Mouse (Mus musculus): Measurements from ENCODE around the gene Trp53. TPM values are rescaled to one million over a fixed set of nuclear protein-coding genes. Genes with fewer than 3 reads are reported as not detected.

The Trp53 gene
- polyA plus RNA-seq, 1 experiment from 2014 or later = 219 TPM

DNA sequence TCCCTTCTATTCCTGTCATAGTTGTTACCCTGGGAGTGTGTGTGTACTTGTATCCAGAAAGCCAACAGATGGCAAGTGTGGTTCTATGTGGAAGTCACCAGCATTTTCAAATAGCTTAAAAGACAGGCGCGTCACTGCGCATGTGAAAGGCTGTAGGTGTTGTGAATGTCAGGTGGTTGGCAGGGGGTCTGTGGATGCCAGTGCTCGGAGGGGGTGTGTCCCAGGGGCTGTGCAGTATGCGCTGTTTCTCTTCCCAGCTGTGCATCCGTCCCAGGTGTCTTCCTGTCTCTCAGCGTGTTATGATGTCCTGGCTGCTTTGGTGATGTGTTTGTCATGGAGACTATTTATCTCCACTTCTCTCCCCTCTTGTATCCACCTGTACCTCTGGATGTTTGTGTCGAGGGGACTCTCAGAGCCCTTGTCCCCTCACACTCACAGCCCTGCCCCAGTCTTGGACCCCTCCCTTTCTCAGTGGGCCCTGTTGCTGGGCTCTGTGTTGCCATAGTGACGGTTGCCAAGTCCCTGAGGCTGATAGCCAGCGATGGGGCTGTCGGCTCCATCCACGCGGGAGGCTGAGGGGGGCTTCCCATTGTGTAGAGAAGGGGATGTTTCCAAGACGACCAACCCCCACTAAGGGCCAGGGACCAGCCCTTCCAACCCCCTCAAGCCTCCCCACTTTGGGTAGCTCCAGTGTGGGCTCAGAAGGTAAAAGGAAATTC lies 27.4 kb upstream of the Trp53 start:
- Histone ChIP-seq H3K4me3 (peak overlapping the region; percentile 39), H3K27me3 (replicated peaks; ENCODE audit: low read depth, poor library complexity, severe bottlenecking) (peaks cover 44% of the 10 kb centered on the region), H3K36me3 (replicated peaks) (peaks cover 33% of the 10 kb centered on the region), H3K9me3 (no peaks in the 10 kb centered on the region), H3K27ac (replicated peaks) (peak overlapping the region; percentile 80), H3K4me1 (peaks cover 75% of the 10 kb centered on the region)
- peak; percentile 81 for DNase-seq (ENCODE audit: low spot score)
- WGBS = 20% methylated on average over 14 of the region's 14 CpGs

DNA sequence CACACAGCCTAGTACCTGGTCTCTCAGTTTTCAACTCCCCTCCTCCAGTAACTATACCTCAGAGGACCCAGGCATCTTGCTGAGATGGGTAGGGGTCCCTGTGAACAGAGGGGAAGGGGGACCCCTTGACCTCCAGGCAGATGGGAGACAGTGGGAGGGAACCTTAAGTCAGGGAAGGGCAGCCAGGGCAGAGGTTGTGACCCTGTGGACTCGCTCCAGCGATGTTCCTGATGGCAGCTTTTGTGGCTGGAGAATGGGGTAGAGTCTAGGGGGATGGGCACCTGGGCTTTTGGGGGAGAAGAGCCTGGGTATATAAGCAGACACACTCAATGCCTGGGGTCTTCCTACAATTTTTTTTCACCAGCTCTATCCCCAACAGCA lies 26.8 kb upstream of the Trp53 start:
- H3K27me3 ChIP-seq (replicated peaks; ENCODE audit: low read depth, poor library complexity, severe bottlenecking) = peaks cover 39% of the 10 kb centered on the region
- no peaks in the 10 kb centered on the region for H3K9me3 ChIP-seq
- H3K36me3 ChIP-seq (replicated peaks) = peaks cover 33% of the 10 kb centered on the region
- DNase-seq (ENCODE audit: low spot score) = no peak
- H3K27ac ChIP-seq (replicated peaks) = peak overlapping the region; percentile 80
- peaks cover 75% of the 10 kb centered on the region for H3K4me1 ChIP-seq
- 5% methylated on average over 2 of the region's 2 CpGs for WGBS
- peak overlapping the region; percentile 39 for H3K4me3 ChIP-seq

DNA sequence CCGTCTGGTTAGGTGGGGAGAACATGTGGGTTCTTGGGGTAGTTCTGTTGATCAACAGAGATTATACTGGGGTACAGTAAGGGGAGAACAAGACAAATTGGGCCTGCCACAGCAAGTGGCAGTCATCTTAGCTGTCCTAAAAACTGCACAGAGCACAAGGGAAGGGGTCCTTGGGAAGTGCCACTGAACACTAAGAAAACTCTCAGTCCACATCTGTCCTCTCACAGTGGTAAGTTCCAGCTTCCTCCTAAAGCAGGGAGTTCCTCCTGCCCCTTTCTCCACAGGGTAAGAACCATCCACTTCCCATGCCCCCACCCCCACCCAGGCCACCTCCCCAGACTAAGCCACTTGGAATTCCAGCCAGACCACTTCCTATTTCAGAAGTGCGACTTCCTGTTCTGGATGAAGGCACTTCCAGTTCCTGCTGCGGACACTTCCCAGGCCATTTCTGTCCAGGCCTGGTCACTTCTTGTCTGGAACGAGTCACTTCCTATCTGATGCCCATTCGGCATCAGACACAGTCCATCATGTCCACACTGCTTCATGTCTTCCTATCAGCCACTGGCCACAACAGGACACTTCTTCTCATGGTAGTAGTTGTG lies 25.5 kb upstream of the Trp53 start:
- Histone ChIP-seq H3K27me3 (replicated peaks; ENCODE audit: low read depth, poor library complexity, severe bottlenecking) (peaks cover 26% of the 10 kb centered on the region), H3K27ac (replicated peaks) (0 out of 2 replicates have a peak overlapping the region, but pooled peaks have one; percentile 35), H3K4me1 (peaks cover 75% of the 10 kb centered on the region), H3K4me3 (no peak overlapping the region), H3K9me3 (no peaks in the 10 kb centered on the region), H3K36me3 (replicated peaks) (peaks cover 33% of the 10 kb centered on the region)
- DNase-seq (ENCODE audit: low spot score) = no peak
- WGBS = 81% methylated on average over 5 of the region's 5 CpGs

DNA sequence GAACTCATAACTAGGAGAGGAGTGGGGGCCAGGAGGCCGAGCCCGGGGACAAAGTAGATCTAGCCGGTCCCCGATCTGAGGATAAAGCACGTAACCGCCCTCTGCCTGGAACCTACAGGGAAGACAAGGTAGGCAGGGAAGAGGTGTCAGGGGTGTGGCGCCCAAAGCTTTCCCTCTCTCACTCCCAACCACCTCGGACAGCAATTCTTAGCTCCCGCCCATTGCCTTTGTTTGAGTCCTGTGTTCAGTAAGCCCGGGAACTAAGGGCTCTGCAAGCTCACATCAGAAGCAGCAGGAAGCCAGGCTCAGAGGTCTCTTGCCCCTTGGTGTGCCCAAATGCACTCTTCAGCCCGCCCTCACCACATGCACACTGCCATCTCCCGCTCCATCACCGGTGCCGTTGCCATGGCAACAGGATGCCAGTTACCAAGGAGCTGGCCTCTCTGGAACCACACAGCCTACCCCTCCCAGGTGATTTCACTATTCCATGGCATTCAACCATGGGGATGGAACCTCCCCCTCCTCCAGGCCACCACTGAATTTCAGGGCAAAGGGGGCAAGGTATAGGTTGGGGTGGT lies 22.7 kb upstream of the Trp53 start:
- WGBS = 24% methylated on average over 14 of the region's 14 CpGs
- Histone ChIP-seq H3K27me3 (replicated peaks; ENCODE audit: low read depth, poor library complexity, severe bottlenecking) (peaks cover 22% of the 10 kb centered on the region), H3K27ac (replicated peaks) (peak overlapping the region; percentile 49), H3K4me1 (peaks cover 95% of the 10 kb centered on the region), H3K4me3 (peak overlapping the region; percentile 89), H3K9me3 (no peaks in the 10 kb centered on the region), H3K36me3 (replicated peaks) (peaks cover 50% of the 10 kb centered on the region)
- peak; percentile 63 for DNase-seq (ENCODE audit: low spot score)

DNA sequence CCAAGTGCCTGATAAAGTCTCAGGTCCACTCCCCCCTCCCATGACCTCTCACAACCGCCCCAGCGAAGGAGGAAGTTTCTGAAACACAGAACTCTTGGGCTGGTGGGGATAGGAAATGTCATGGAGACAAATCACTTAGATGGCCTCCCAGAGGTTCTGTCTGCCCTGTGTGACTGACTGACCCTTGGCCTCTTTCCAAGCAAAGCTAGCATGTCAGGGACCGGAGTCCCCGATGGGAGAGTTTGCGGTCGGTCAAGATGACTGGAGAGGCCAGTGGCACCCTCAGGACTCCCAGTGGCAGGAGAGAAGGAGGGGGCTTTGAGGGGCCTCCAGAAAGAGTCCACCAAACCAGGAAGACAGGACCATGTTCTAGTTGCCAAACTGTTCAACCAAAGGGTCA lies 21.4 kb upstream of the Trp53 start:
- H3K27ac ChIP-seq (replicated peaks) = peak overlapping the region; percentile 97
- WGBS = 38% methylated on average over 6 of the region's 6 CpGs

DNA sequence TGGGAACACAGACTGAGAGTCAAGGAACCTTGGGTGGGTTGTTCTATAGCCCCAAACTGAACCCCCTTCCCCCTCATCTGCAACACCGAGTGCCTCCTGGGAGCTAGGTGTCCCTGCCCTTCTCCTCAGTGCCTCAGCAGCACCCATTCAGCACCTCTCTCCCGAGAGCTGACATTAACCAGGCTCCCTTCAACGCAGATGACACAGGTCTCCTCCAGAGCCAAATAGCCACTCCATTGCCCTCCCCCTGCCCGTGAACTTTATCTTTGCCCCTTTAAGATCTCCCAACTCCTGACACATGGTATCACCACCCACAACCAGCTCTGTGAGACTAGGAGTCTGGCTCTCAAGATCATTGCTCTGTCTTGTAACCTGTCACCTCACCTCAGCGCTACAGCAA lies 21.0 kb upstream of the Trp53 start:
- peaks cover 65% of the 10 kb centered on the region for H3K36me3 ChIP-seq (replicated peaks)
- peaks cover 95% of the 10 kb centered on the region for H3K4me1 ChIP-seq
- no peaks in the 10 kb centered on the region for H3K9me3 ChIP-seq
- 8% methylated on average over 5 of the region's 5 CpGs for WGBS
- peak overlapping the region; percentile 89 for H3K4me3 ChIP-seq
- H3K27ac ChIP-seq (replicated peaks) = peak overlapping the region; percentile 97
- peaks cover 25% of the 10 kb centered on the region for H3K27me3 ChIP-seq (replicated peaks; ENCODE audit: low read depth, poor library complexity, severe bottlenecking)
- no peak for DNase-seq (ENCODE audit: low spot score)

More for the DNA sequence above, 21.4 kb upstream of the Trp53 start:
- DNase-seq (ENCODE audit: low spot score) = no peak
- Histone ChIP-seq H3K4me3 (peak overlapping the region; percentile 89), H3K4me1 (peaks cover 95% of the 10 kb centered on the region), H3K27me3 (replicated peaks; ENCODE audit: low read depth, poor library complexity, severe bottlenecking) (peaks cover 25% of the 10 kb centered on the region), H3K9me3 (no peaks in the 10 kb centered on the region), H3K36me3 (replicated peaks) (peaks cover 63% of the 10 kb centered on the region)

DNA sequence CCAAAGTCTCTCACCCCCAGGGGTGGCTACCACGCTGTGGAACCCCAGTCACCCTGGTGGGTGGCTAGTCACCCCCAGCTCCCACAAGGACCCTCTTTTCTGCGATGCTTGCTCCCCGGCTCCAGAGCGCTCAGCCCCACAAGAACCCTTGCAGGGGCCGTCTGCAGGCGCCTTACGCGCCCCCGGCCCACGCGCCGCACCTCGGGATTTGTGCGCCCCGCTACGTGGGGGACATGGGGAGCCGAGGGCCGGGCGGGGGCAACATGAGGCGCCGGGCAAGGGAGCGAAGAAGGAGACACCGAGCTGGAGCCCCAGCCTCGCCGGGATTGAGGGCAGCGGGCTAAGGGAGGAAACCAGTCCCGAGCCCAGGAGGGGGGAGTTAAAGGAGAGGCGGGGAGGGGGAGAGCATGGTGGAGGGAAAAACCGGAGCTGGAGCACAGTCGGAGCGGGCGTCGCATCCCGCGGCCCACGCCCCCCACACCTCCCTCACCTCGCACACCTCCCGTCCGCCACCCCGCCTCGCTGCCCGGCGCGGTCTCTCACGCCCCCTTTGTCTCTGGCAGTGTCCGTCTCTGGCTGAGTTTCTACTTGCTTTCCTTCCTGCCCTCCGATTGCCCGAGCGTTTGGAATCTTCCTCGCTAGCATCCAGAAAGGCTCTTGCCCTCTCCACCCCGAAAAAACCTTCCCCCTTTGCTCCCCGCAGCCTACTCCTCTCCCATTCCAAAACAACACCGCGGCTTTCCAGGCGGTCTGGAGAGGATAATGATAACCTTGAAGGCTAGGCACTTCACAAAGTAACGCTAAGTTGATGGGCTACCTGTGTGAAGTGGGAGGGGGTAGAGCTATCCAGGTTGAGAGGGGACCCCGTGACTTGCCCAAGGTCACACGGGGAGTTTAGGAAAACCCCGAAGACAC lies 20.1 kb upstream of the Trp53 start, which contains the start of gene Efnb3:
Gene Efnb3 (minus strand): TSS at position 355 of the 915 bp plus-strand sequence.
- under 1% methylated on average over 59 of the region's 59 CpGs for WGBS
- peak within 1 kb of the TSS; percentile 97 for H3K27ac ChIP-seq (replicated peaks)
- H3K27me3 ChIP-seq (replicated peaks; ENCODE audit: low read depth, poor library complexity, severe bottlenecking) = peaks cover 25% of the 10 kb centered on the region
- peak; percentile 89 for DNase-seq (ENCODE audit: low spot score)
- peaks cover 65% of the 10 kb centered on the region for H3K36me3 ChIP-seq (replicated peaks)
- peak within 1 kb of the TSS; percentile 89 for H3K4me3 ChIP-seq
- H3K4me1 ChIP-seq = peaks cover 95% of the 10 kb centered on the region
- H3K9me3 ChIP-seq = no peaks in the 10 kb centered on the region

DNA sequence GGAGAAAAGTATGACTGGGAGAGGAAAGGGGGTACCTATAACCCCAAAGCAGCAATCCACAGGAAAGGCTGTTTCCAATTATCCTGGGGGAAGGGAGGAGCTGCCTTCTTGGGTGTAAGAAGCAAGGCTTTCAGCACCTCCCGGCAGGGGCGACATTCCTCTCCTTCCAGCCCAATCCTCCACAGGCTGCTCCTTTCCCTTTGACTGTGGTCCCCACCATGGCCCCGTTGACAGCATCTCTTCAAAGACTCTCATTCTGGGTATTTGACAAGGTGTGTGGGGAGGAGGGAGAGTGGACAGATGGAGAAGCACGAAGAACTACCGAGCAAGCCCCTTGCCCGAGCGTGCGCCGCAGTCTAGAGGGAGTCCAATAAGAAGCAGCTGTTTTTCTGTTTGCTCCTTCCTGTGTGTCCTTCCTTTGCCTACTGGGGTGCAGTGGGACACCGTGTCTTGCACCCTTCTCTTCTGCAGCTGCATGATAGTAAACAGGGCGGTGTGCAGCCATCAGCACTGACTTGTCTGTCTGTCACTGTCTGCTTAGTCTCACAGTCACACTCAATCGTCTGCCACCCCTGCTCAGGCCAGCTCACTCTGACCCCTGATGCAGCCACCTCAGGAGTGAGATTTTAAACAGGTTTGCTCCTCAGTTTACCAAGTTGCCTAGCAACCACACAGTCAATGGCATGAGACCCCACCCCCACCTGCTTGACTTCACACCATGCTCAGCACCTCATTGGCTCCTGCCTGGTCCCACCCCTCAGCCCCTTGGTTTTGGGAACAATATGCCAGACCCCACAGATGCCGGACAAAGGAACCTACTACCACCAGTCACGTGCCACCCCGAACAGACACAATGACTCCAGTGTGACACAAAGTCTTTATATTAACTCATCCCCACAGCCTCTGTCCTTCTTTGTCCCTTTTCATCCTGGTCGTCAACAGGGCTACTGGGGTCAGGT lies 19.0 kb upstream of the Trp53 start:
- Histone ChIP-seq H3K36me3 (replicated peaks) (peaks cover 65% of the 10 kb centered on the region), H3K9me3 (no peaks in the 10 kb centered on the region), H3K27me3 (replicated peaks; ENCODE audit: low read depth, poor library complexity, severe bottlenecking) (peaks cover 22% of the 10 kb centered on the region), H3K4me1 (peaks cover 97% of the 10 kb centered on the region), H3K4me3 (peak overlapping the region; percentile 89), H3K27ac (replicated peaks) (peak overlapping the region; percentile 97)
- peak; percentile 81 for DNase-seq (ENCODE audit: low spot score)
- WGBS = 10% methylated on average over 16 of the region's 16 CpGs

DNA sequence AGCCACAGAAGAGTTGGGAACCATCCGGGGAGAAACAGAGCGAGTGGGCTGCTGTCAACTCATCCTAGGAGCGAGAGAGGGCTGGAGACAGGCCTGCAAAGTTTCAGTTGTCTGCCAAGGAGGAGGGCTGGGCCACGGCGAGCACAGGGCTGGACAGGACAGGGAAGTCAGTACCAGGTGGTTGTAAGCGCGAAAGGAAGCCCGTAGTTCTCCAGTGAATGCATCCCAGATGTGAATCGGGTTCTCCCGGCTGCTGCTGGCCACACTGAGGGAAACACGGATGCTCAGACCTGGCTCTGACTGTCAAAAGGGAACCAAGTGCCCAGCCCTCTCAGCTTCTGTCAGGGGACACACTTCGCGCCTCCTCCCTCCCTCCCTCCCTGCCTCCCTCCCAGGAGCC lies 16.8 kb upstream of the Trp53 start:
- H3K36me3 ChIP-seq (replicated peaks) = peaks cover 76% of the 10 kb centered on the region
- H3K4me3 ChIP-seq = peak overlapping the region; percentile 1; the same call in 1 of the 2 replicates
- WGBS = 67% methylated on average over 13 of the region's 13 CpGs
- peak overlapping the region; percentile 36 for H3K27ac ChIP-seq (replicated peaks)
- H3K27me3 ChIP-seq (replicated peaks; ENCODE audit: low read depth, poor library complexity, severe bottlenecking) = peaks cover 6% of the 10 kb centered on the region; the same call in 1 of the 2 replicates
- no peaks in the 10 kb centered on the region for H3K9me3 ChIP-seq
- peaks cover 75% of the 10 kb centered on the region for H3K4me1 ChIP-seq
- peak; percentile 48 for DNase-seq (ENCODE audit: low spot score)

DNA sequence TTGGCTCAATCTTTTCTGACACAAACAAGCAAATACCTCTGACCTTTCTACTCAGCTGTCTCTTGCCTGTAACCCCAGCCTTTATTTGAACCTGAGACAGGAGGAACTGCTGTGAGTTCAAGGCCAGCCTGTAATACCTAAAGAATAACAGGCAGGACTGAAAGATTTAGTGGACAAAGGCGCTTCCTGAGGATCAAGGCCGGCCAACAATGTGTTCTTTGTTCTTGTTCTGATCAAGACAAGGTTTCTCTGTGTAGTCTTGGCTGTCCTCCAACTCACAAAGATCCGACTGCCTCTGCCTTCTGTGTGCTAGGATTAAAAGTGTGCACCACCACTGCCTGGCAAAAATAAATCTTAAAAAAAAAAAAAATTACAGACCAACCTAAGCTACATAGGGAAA lies 15.8 kb upstream of the Trp53 start:
- Histone ChIP-seq H3K27ac (replicated peaks) (0 out of 2 replicates have a peak overlapping the region, but pooled peaks have one; percentile 26), H3K36me3 (replicated peaks) (peaks cover 84% of the 10 kb centered on the region)
- 55% methylated on average over 3 of the region's 3 CpGs for WGBS

DNA sequence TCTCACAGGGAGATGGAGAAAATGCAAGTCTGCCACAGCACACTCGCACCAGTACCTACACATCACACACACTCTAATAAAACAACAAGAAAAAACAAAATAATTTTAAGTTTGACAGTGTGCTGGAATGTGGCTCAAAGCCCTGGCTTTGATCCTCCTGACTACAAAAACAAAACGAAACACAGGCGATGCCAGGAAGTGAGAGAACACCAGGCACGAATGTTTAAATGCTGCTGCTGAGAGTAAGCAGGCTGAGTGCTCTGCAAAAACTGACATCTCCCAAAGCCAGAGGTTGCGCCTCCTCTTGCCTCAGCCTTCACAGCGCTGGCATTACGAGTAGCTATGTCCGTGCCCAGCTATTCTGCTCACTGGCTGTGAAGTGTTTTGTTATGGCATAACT lies 15.0 kb upstream of the Trp53 start:
- Histone ChIP-seq H3K4me1 (peaks cover 58% of the 10 kb centered on the region), H3K4me3 (no peak overlapping the region), H3K27me3 (replicated peaks; ENCODE audit: low read depth, poor library complexity, severe bottlenecking) (peaks cover 6% of the 10 kb centered on the region; the same call in 1 of the 2 replicates), H3K36me3 (replicated peaks) (peaks cover 92% of the 10 kb centered on the region), H3K27ac (replicated peaks) (no peak overlapping the region), H3K9me3 (no peaks in the 10 kb centered on the region)
- DNase-seq (ENCODE audit: low spot score) = no peak
- 80% methylated on average over 8 of the region's 8 CpGs for WGBS

More for the DNA sequence above, 15.8 kb upstream of the Trp53 start:
- peaks cover 65% of the 10 kb centered on the region for H3K4me1 ChIP-seq
- H3K27me3 ChIP-seq (replicated peaks; ENCODE audit: low read depth, poor library complexity, severe bottlenecking) = peaks cover 6% of the 10 kb centered on the region; the same call in 1 of the 2 replicates
- H3K9me3 ChIP-seq = no peaks in the 10 kb centered on the region
- no peak for DNase-seq (ENCODE audit: low spot score)
- no peak overlapping the region for H3K4me3 ChIP-seq
